Mouse (Mus musculus): ENCODE measurements at regions not wholly inside any gene's neighbourhood (a gene's known extent, or its start where the extent isn't known, plus 50 kb on each side); places are given as distances from the start of the nearest gene placed in this dataset.
"Not testable (repeated sequence)": the region's sequence is repeated elsewhere in the genome, so short reads cannot be mapped to it uniquely, and the experiment has no call there.

- DNase-seq (ENCODE audit: low spot score in 2 of 2) = no peak
Measured at GRCm38 (mm10) chr12:79989582-79990110, 123.2 kb downstream of the Zfp36l1 start.

- no peak for DNase-seq (ENCODE audit: low spot score in 2 of 2)
Measured at GRCm38 (mm10) chr12:79988401-79989358, 124.1 kb downstream of the Zfp36l1 start.

DNA sequence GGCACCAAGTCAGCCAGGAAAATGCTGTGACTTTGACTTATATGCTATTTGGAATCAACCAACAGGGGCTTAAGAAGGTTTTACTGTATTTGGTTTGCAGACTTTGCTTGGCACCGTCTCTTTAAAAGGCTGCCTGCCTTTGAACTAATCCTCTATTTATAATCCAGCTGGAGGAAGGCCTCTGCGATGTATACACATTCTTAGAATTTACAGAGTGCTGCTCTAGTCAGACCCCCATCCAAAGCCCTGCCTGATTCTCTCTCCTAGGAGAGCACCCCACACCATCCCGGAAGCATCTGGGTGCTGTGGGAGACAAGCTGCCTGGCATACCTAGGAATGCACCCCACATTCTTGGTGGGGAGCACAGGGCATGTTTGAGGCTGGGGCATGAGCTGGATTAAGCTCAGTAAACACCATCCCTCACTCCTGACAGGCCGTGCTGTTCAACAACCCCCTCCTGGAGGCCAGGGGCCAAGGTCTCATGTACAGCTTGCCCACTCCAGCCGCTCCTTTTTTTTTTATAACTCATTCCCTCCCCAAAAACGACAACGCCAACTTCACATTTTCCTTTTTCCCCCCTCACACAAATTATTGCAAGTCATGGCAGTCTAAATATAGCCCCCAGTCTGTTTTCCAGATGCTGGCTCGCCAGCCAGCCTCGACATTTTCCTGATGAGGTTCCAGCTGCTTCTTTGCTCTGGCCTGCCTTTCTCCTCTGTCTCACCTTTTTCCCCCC is 126.4 kb downstream of the Zfp36l1 start:
- DNase-seq (ENCODE audit: low spot score in 2 of 2) = no peak

GRCm38 (mm10) chr12:79984985-79985747 is 127.6 kb downstream of the Zfp36l1 start:
- DNase-seq (ENCODE audit: low spot score in 2 of 2) = no peak

DNA sequence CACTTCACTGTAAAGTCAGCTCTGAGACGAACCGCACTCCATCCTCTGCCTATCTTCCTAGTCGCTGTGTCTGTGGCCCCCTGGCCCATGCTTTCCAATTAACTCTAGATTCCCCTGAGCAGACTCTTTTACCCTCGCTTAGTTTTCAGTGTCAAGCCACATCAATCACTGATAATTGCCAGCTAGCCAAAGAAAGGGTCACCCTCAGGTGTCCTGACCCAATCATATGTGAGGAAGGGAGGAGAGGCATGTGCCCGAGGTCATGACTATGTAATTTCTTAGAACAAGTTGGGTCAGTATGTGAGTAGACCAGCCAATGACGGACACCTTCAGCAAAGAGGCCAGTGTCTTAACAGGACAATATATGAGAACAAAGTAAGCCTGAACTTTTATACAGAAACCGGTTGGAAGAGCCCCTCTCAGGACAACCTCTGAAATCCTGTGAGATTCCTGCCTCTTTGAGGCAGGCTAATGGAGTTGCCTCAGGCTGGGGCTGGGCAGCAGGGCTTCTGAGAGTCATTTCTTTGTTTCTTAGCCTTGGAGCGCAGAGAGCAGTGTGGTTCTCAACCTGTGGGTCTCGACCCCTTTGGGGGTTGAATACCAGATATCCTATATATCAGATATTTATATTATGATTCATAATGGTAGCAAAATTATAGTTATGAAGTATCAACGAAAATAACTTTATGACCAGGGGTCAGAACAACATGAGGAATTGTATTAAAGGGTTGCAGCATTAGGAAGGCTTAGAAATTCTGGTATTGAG is 128.6 kb downstream of the Zfp36l1 start:
- DNase-seq (ENCODE audit: low spot score in 2 of 2) = no peak

- peak in 1 of 2 experiments; percentile 57 for DNase-seq (ENCODE audit: low spot score in 2 of 2)
Measured at GRCm38 (mm10) chr12:79983232-79983631, 129.6 kb downstream of the Zfp36l1 start.

GRCm38 (mm10) chr12:79982497-79982896 is 130.3 kb downstream of the Zfp36l1 start:
- not testable (repeated sequence) for DNase-seq (ENCODE audit: low spot score in 2 of 2)

DNA sequence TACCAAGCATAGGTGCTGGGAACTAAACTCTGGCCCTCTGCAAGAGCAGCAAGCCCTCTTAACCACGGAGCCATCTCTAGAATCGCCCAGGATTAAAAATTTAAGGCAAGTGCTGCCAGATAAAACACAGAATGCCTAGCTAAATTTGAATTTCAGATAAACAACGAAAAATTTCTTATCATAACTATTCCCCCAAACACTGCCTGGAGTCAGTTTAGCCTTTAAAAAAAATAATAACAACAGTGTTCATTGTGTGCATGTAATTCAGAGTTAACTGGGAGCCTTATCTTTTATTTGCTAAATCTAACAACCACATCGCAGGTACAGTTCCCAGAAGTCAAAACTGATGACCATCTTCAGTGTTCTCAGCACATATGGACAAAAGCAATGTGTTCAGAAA is 132.1 kb downstream of the Zfp36l1 start:
- no peak for DNase-seq (ENCODE audit: low spot score in 2 of 2)

- DNase-seq (ENCODE audit: low spot score in 2 of 2) = no peak
Measured at GRCm38 (mm10) chr12:79977136-79977535, 135.7 kb downstream of the Zfp36l1 start.

DNA sequence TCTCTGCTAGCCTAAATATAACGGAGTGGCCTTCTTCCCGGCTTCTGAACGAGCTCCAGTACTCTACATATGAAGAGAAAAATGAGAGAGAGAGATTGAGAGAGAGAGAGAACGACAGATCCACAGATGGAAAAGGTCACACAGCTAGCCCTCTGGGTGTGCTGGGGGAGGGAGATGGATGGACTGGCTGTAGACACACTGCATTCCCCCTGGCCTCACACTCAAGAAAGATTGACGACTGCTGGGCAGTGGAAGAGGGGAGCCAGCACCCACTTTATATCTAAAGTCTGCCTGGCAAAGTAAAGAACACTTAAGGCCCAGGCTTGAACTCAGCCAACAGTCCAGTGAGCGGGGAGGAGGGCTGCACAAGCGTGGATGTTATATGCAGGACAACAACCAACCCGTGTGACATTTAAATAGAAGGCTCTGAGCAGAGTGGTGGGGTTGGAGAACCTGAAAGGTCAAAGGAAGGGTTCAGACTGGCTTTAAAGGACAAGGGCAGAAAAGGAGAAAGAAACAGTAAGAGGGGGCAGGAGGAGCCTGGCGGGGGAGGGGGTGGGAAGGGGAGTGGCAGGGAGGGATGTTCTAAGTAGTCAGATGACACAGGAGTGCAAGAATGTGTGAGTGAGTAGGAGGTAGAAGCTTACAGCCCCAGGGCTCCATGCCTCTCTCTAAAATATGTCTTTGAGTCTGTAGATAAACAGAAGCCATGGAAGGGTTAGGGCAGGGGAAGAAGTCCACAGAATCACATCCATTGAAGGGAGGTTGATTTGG is 137.2 kb downstream of the Zfp36l1 start:
- no peak for DNase-seq (ENCODE audit: low spot score in 2 of 2)

- DNase-seq (ENCODE audit: low spot score in 2 of 2) = no peak
Measured at GRCm38 (mm10) chr12:79975050-79975449, 137.8 kb downstream of the Zfp36l1 start.

DNA sequence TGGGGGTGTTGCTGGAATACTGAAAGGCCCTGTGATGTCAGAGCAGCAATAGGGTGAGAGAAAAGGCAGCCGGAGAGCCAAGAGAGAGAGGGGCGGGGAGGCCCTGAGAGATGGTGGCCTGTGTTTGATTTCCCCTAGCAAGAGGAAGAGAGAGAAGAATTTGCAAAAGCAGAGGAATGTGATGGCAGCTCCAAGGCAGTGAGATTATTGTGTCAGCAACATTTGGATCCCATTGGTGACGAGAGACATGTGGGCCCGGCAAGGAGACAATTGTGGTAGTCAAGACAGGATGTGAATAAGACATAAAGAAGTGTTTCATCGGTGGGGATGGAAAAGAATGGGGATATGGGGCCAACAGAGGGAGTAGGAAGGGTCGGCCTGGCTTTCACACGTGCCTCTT is 138.3 kb downstream of the Zfp36l1 start:
- DNase-seq (ENCODE audit: low spot score in 2 of 2) = no peak

GRCm38 (mm10) chr12:79973566-79974230 is 139.1 kb downstream of the Zfp36l1 start:
- no peak for DNase-seq (ENCODE audit: low spot score in 2 of 2)

- no peak for DNase-seq (ENCODE audit: low spot score in 2 of 2)
Measured at GRCm38 (mm10) chr12:79970981-79971390, 141.8 kb downstream of the Zfp36l1 start.

- no peak for DNase-seq (ENCODE audit: low spot score in 2 of 2)
Measured at GRCm38 (mm10) chr12:79970227-79970901, 142.4 kb downstream of the Zfp36l1 start.

- no peak for DNase-seq (ENCODE audit: low spot score in 2 of 2)
Measured at GRCm38 (mm10) chr12:79969346-79970226, 143.2 kb downstream of the Zfp36l1 start.

GRCm38 (mm10) chr12:79968676-79969075 is 144.1 kb downstream of the Zfp36l1 start:
- no peak for DNase-seq (ENCODE audit: low spot score in 2 of 2)
